Mouse (Mus musculus) frontal cortex, adult (tissue): Measurements from ENCODE around the gene Spns1.
"Not testable (repeated sequence)": the region's sequence is repeated elsewhere in the genome, so short reads cannot be mapped to it uniquely, and the experiment has no call there.

Experiments used
- ATAC-seq: cut with Nextera tagmentation; 2 replicates; pipeline ENCODE4 v1.9.2; 2017; ENCODE audit warnings: mild to moderate bottlenecking, moderate library complexity, mixed read lengths; ENCODE audit not compliant: low TSS enrichment

Gene Spns1

GRCm38 (mm10) chr7:126338906-126339305 lies 38.3 kb downstream of the Spns1 start:
- no peak for ATAC-seq

GRCm38 (mm10) chr7:126335556-126335955 lies 41.7 kb downstream of the Spns1 start:
- no peak for ATAC-seq

GRCm38 (mm10) chr7:126332691-126333090 lies 44.6 kb downstream of the Spns1 start:
- no peak for ATAC-seq

GRCm38 (mm10) chr7:126330693-126331092 lies 46.6 kb downstream of the Spns1 start:
- no peak for ATAC-seq

- no peak for ATAC-seq
Measured at GRCm38 (mm10) chr7:126329907-126330645, 47.2 kb downstream of the Spns1 start.

- not testable (repeated sequence) for ATAC-seq
Measured at GRCm38 (mm10) chr7:126328848-126329247, 48.4 kb downstream of the Spns1 start.

GRCm38 (mm10) chr7:126325576-126326273 lies 51.5 kb downstream of the Spns1 start:
- ATAC-seq: not testable (repeated sequence)

GRCm38 (mm10) chr7:126324791-126325190 lies 52.5 kb downstream of the Spns1 start:
- ATAC-seq: no peak

GRCm38 (mm10) chr7:126323729-126324128 lies 53.5 kb downstream of the Spns1 start:
- peak; percentile 70; the same call in 1 of the 2 replicates for ATAC-seq
